Mouse (Mus musculus) adrenal gland, postnatal 14 days (tissue): ENCODE data around the gene Gm6121. TPM values are rescaled to one million over a fixed set of nuclear protein-coding genes. Genes with fewer than 3 reads are reported as not detected.
"Not testable (repeated sequence)": the region's sequence is repeated elsewhere in the genome, so short reads cannot be mapped to it uniquely, and the experiment has no call there.

Source experiments
- DNase-seq: peaks from one replicate; pipeline ENCODE4 v3.0.0; 2021; ENCODE audit warnings: mixed read lengths
- long read RNA-seq, 2 experiments: library from polyadenylated mRNA; stranded (forward); transcript quantifications; one replicate each; pipeline ENCODE4 v2.0.0; 2021
- total RNA-seq: library from RNA; stranded (reverse); gene quantifications from 2 replicates; pipeline ENCODE4 v1.2.3, GENCODE M21; 2021

Gene Gm6121
- not detected in 2 replicates for total RNA-seq
- long read RNA-seq, experiment 1 = 0 reads
- long read RNA-seq, experiment 2 = 0 reads

DNA sequence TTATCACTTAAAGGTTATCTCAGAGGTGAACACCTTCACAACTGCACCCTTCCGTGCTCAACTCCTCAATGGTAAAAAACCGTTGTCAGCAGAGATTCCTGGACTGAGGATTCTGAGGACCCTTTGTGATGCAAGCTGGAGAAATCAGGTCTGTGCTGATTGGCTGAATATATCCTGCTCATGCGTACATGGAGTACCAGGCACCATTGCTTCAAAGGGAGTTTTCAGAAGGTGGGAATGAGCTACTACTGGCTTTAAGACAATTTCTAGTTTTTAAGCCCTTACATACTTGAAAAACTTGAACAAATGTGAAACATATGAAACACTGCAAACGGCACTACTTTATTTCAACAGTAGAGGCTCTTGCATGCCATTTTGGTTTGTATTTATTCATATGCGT is at the start of gene Gm6121:
Gene Gm6121, minus strand, starts transcription at position 101 of the 400 bp plus-strand sequence.
- not testable (repeated sequence) for DNase-seq

Other genes starting within 250 kb of the Gm6121 start
- gene Gm14525, start 233.1 kb downstream of the Gm6121 start, total RNA-seq = not detected in 2 replicates